Mouse (Mus musculus): Measurements from ENCODE around the gene Rabggtb.

The Rabggtb gene

GRCm38 (mm10) chr3:153860392-153860791 lies 52.4 kb downstream of the Rabggtb start:
- DNase-seq = peak; percentile 59

GRCm38 (mm10) chr3:153858350-153859001 lies 54.3 kb downstream of the Rabggtb start:
- DNase-seq = no peak

All from liver (tissue).